In genomic region chr1:90153787-90154186, GRCm38 (mm10) we compare ENCODE assay signal across 12 mouse cellular contexts. TPM values are rescaled to one million over a fixed set of nuclear protein-coding genes. Genes with fewer than 3 reads are reported as not detected.
DNase-seq lines count a peak whose midpoint lies in the region; ATAC-seq lines count a peak whose summit lies in the region.
"Had no signal": no experiment of that assay in that cellular context is flagged by ENCODE, and none has a peak within 500 bp of the region (broad histone marks: within the 10 kb centered on the region; RNA-seq: fewer than 3 reads in every experiment).

No protein-coding gene starts in this region.

- H3K4me3 ChIP-seq in heart, embryonic 16.5 days (ENCODE audit: low read length): peak overlapping the region; percentile 25; the same call in 1 of the 2 replicates
- H3K4me3 ChIP-seq in embryonic facial prominence, embryonic 11.5 days (ENCODE audit: low read depth, low read length): no peak overlapping the region
- H3K4me3 ChIP-seq in hindbrain, embryonic 15.5 days: peak overlapping the region; percentile 20
- peak overlapping the region; percentile 24; the same call in 1 of the 2 replicates for H3K4me3 ChIP-seq in midbrain, embryonic 15.5 days
- H3K4me3 ChIP-seq: liver, embryonic 13.5 days had no signal

- H3K27ac ChIP-seq in heart, embryonic 16.5 days (ENCODE audit: low read length): no peak overlapping the region
- H3K27ac ChIP-seq in embryonic facial prominence, embryonic 11.5 days (replicated peaks; ENCODE audit: low read depth, low read length): peak overlapping the region; percentile 7; the same call in 1 of the 2 replicates
- no peak overlapping the region for H3K27ac ChIP-seq in hindbrain, embryonic 15.5 days (replicated peaks)
- H3K27ac ChIP-seq in midbrain, embryonic 15.5 days: 0 out of 2 replicates have a peak overlapping the region, but pooled peaks have one; percentile 40
- H3K27ac ChIP-seq: liver, embryonic 13.5 days had no signal

- no peaks in the 10 kb centered on the region for H3K36me3 ChIP-seq in heart, embryonic 16.5 days (ENCODE audit: control insufficient read depth, insufficient read depth)
- H3K36me3 ChIP-seq in embryonic facial prominence, embryonic 11.5 days (replicated peaks; ENCODE audit: control insufficient read depth, insufficient read depth, low read depth, low read length): no peaks in the 10 kb centered on the region
- H3K36me3 ChIP-seq in hindbrain, embryonic 15.5 days: no peaks in the 10 kb centered on the region
- no peaks in the 10 kb centered on the region for H3K36me3 ChIP-seq in midbrain, embryonic 15.5 days (replicated peaks)
- H3K36me3 ChIP-seq: liver, embryonic 13.5 days had no signal

- H3K27me3 ChIP-seq in heart, embryonic 16.5 days (ENCODE audit: control insufficient read depth, insufficient read depth, low read length): peaks cover 30% of the 10 kb centered on the region
- no peaks in the 10 kb centered on the region for H3K27me3 ChIP-seq in embryonic facial prominence, embryonic 11.5 days (ENCODE audit: control insufficient read depth, insufficient read depth, low read length)
- no peaks in the 10 kb centered on the region; the same call in 1 of the 2 replicates for H3K27me3 ChIP-seq in hindbrain, embryonic 15.5 days
- H3K27me3 ChIP-seq in midbrain, embryonic 15.5 days (replicated peaks): no peaks in the 10 kb centered on the region

- no peak overlapping the region for H3K9ac ChIP-seq in heart, embryonic 16.5 days (ENCODE audit: low read length)
- peak overlapping the region; percentile 41 for H3K9ac ChIP-seq in embryonic facial prominence, embryonic 11.5 days (replicated peaks; ENCODE audit: low read length)
- H3K9ac ChIP-seq in hindbrain, embryonic 15.5 days: no peak overlapping the region
- H3K9ac ChIP-seq in midbrain, embryonic 15.5 days: no peak overlapping the region
- H3K9ac ChIP-seq: liver, embryonic 13.5 days had no signal

- ATAC-seq in heart, embryonic 16.5 days (replicated peaks; ENCODE audit: extremely low read depth, insufficient read depth, low FRiP score): no peak
- ATAC-seq in embryonic facial prominence, embryonic 11.5 days (replicated peaks; ENCODE audit: insufficient number of reproducible peaks, low FRiP score, low TSS enrichment, low read depth): no peak
- ATAC-seq in hindbrain, embryonic 15.5 days (ENCODE audit: low FRiP score, low read depth): no peak; the same call in 1 of the 2 replicates
- ATAC-seq in midbrain, embryonic 15.5 days (replicated peaks): peak; percentile 49
- ATAC-seq: CD4-positive, CD25-positive, alpha-beta regulatory T cell, adult 4 months had no signal

- H3K4me1 ChIP-seq in heart, embryonic 16.5 days (ENCODE audit: control insufficient read depth, insufficient read depth, low read length): peaks cover 10% of the 10 kb centered on the region
- peaks cover 4% of the 10 kb centered on the region; the same call in 1 of the 2 replicates for H3K4me1 ChIP-seq in embryonic facial prominence, embryonic 11.5 days (ENCODE audit: control insufficient read depth, insufficient read depth, low read length)
- peaks cover 15% of the 10 kb centered on the region for H3K4me1 ChIP-seq in hindbrain, embryonic 15.5 days (replicated peaks)
- peaks cover 20% of the 10 kb centered on the region for H3K4me1 ChIP-seq in midbrain, embryonic 15.5 days
- H3K4me1 ChIP-seq: liver, embryonic 13.5 days had no signal

- 15% methylated on average over 6 of the region's 6 CpGs for WGBS in heart, embryonic 16.5 days
- WGBS in embryonic facial prominence, embryonic 11.5 days: 19% methylated on average over 6 of the region's 6 CpGs
- 13% methylated on average over 6 of the region's 6 CpGs for WGBS in hindbrain, embryonic 15.5 days
- 8% methylated on average over 6 of the region's 6 CpGs for WGBS in midbrain, embryonic 15.5 days

- H3K4me2 ChIP-seq in heart, embryonic 16.5 days (ENCODE audit: low read depth, low read length): peak overlapping the region; percentile 54
- H3K4me2 ChIP-seq in embryonic facial prominence, embryonic 11.5 days (ENCODE audit: low read depth, low read length): peak overlapping the region; percentile 45; the same call in 1 of the 2 replicates
- peak overlapping the region; percentile 55 for H3K4me2 ChIP-seq in hindbrain, embryonic 15.5 days
- H3K4me2 ChIP-seq in midbrain, embryonic 15.5 days: peak overlapping the region; percentile 49
- H3K4me2 ChIP-seq: liver, embryonic 13.5 days had no signal

- H3K9me3 ChIP-seq in heart, embryonic 16.5 days (replicated peaks; ENCODE audit: control insufficient read depth, low read length): 0 out of 2 replicates have a peak, but pooled peaks cover 2% of the 10 kb centered on the region
- H3K9me3 ChIP-seq in embryonic facial prominence, embryonic 11.5 days (replicated peaks; ENCODE audit: control insufficient read depth, low read length): no peaks in the 10 kb centered on the region
- no peaks in the 10 kb centered on the region for H3K9me3 ChIP-seq in hindbrain, embryonic 15.5 days
- H3K9me3 ChIP-seq in midbrain, embryonic 15.5 days: no peaks in the 10 kb centered on the region
- H3K9me3 ChIP-seq: liver, embryonic 13.5 days had no signal

- no peak for DNase-seq in heart, adult 18-20 months
- DNase-seq in embryonic facial prominence, embryonic 11.5 days (ENCODE audit: low spot score): no peak
- DNase-seq in cerebellum, postnatal 25 days: no peak
- no peak for DNase-seq in layer of hippocampus, adult 9-11 months
- no peak for DNase-seq in cerebellum, adult 9-10 months

RNA-seq across cellular contexts. Expression of gene Iqca, which starts 0.6 kb away (rescaled TPM):
- 0.16 and 0.37 TPM in 2 replicates for polyA plus RNA-seq in heart, embryonic 16.5 days (2015; fragmentation: Nextera tagmentation; extraction: Ambion mirVana)
- under 1 TPM in 1 of 2 experiments, not detected in 1; 0.69 TPM for total RNA-seq in heart, adult 18-20 months (2021)
- 0.56 TPM in 1 of 2 replicates, not detected in the other for polyA plus RNA-seq in embryonic facial prominence, embryonic 11.5 days (2014; fragmentation: Nextera tagmentation; extraction: Ambion mirVana)
- polyA plus RNA-seq in hindbrain, embryonic 15.5 days (2015; fragmentation: Nextera tagmentation; extraction: Ambion mirVana): 0.92 and 1.4 TPM in 2 replicates
- polyA plus RNA-seq in midbrain, embryonic 15.5 days (2015; fragmentation: Nextera tagmentation; extraction: Ambion mirVana): 0.95 and 1.2 TPM in 2 replicates
- total RNA-seq: adrenal gland, postnatal 25 days; common myeloid progenitor, adult 5-6 weeks had no signal
- polyA plus RNA-seq: CD4-positive, CD25-positive, alpha-beta regulatory T cell, adult 4 months; liver, embryonic 13.5 days had no signal

RNA-seq across cellular contexts. Expression of gene Ackr3, which starts 50.0 kb away (rescaled TPM):
- 23.8 and 27.0 TPM in 2 replicates for polyA plus RNA-seq in heart, embryonic 16.5 days (2015; fragmentation: Nextera tagmentation; extraction: Ambion mirVana)
- 10 to 100 TPM; 49.2 to 52.5 TPM for total RNA-seq in heart, adult 18-20 months (2021)
- polyA plus RNA-seq in embryonic facial prominence, embryonic 11.5 days (2014; fragmentation: Nextera tagmentation; extraction: Ambion mirVana): 39.9 and 44.5 TPM in 2 replicates
- polyA plus RNA-seq in hindbrain, embryonic 15.5 days (2015; fragmentation: Nextera tagmentation; extraction: Ambion mirVana): 9.6 and 10.4 TPM in 2 replicates
- polyA plus RNA-seq in midbrain, embryonic 15.5 days (2015; fragmentation: Nextera tagmentation; extraction: Ambion mirVana): 11.3 and 11.4 TPM in 2 replicates
- total RNA-seq: common myeloid progenitor, adult 5-6 weeks had no signal
- polyA plus RNA-seq: CD4-positive, CD25-positive, alpha-beta regulatory T cell, adult 4 months had no signal

Comparison
In these comparisons a context has a peak if more than half of its experiments do, and no peak if none do; other contexts are left out.
1. H3K27ac ChIP-seq: peak in embryonic facial prominence, embryonic 11.5 days (single experiment) and midbrain, embryonic 15.5 days (single experiment); none in heart, embryonic 16.5 days (single experiment) and hindbrain, embryonic 15.5 days (single experiment).
2. Peak in every context shown above with its lines, with median percentiles within 50 percentile points of each other: H3K4me2 ChIP-seq.